Mouse (Mus musculus): ENCODE measurements around the gene Lat2. TPM values are rescaled to one million over a fixed set of nuclear protein-coding genes. Genes with fewer than 3 reads are reported as not detected.

Gene Lat2
- total RNA-seq, 2 experiments from 2014 or later, result 1.8 to 3.9 TPM

DNA sequence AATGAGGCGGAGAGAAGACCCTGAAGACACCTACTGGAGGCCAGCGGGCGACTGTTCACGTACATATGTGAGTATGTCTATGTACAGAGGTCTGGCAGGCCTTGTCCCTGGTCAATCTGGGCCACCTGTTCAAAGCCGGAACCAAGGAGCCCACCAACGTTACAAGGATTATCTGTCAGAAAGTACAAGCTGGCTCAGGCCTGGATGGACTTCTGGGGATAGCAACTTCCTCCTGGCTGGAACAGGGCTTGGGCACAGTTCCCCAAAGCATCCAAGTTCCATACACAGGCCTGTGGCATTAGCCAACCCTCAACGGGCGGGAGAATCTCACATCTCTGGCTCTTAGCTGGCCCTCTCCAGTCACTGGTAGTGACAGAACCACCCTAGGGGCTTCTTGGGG lies 529 bp downstream of the Lat2 start:
- DNase-seq (ENCODE audit: low spot score in 2 of 2), result no peak

DNA sequence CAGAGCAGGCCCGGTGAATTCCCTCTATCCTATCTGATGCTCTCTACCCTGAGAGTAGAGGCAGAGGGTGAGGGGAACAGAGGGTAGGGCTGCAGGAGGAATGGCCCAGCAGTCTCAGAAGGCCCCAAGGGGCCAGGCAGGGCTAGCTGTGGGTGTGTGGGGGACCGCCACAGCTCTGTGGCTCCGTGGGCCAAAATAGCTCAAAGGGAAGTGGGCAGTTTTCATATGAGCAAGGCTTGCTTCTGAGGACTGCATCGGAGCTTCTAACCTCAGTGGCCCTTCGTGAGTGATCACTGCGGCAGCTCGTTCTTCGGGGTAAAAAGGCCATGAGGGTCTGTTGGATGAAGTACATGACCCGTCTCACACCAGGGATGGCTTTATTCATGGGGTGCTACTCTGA lies 1.1 kb downstream of the Lat2 start:
- no peak for DNase-seq (ENCODE audit: low spot score in 2 of 2)

DNA sequence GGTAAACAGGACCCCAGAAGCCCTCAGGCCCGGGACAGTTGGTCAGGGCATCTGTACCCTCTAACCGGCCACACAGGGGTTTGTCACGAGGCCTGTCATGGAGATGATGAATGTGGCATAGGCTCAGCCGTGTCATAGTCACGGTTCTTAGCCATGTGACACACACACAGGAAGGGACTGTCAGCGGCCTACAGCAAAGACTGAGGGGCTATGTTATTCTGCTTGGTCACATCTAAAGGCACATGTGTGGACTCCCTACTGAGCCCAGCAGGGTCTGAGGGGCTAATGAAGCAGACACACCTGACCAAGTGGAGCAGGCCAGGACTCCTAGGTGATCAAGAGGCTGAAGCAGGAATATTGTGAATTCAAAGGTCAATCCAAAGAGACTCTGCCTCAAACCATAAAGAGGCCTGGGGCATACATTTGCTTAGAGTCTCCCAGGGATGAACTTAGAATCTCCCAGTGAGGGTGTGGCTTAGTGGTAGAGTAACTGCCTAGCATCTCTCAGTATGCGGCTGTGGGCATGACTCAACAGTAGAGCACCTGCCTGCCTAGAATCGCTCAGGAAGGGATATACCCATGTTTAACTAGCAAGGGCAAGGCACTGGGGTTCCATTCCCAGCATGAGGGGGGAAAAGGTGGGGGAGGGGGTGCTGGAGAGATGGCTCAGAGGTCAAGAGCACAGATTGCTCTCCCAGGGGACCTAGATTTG lies 2.9 kb downstream of the Lat2 start:
- DNase-seq (ENCODE audit: low spot score in 2 of 2), result no peak

DNA sequence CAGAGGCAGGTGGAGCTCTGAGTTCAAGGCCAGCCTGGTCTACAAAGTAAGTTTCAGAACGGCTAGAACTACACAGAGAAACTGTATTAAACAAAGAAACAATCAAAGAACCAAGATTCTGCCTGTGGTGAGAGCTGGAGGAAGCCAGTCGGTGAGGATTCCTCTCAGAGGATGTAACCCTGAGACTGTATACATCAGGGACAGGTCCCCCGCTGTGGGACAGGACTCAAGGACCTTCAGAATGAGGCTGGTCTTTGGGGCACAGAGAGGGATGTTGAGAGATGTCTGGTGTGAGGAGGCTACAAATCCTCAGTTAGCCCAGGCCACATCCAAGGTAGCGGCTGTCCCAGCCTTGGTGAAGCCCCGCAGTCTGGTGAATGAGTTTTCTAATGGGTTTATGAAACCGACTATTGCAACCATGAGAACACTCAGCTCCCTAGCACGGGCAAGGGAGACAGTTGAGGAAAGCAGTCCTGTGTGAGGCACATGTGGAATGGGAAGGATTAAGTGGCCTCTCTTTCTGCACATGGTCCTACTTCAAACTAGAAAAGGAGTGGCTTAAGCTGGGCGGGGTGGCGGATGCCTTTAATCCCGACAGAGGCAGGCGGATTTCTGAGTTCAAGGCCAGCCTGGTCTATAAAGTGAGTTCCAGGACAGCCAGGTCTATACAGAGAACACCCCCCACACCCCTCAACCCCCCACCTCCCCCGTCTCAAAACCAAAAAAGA lies 4.7 kb downstream of the Lat2 start:
- DNase-seq (ENCODE audit: low spot score in 2 of 2), result no peak

DNA sequence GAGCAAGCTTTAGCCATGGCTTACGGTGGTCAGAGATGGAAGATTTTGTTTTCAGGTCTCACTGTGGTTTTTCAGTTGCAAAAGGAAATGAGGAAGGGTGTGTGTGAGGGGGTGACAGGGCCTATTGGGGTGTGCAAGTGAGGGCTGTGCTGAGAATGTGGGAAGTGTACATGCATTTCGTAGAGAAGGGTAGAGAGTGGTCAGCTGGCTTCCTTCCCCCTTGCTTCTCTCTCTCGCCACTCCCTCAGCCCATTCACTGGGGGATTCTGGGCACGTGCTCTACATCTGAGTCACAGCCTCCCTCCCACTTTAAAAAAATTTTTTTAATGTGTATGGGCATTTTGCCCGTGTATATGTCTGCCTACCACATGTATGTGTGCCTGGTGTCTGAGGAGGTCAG lies 7.7 kb downstream of the Lat2 start:
- DNase-seq (ENCODE audit: low spot score in 2 of 2), result no peak

DNA sequence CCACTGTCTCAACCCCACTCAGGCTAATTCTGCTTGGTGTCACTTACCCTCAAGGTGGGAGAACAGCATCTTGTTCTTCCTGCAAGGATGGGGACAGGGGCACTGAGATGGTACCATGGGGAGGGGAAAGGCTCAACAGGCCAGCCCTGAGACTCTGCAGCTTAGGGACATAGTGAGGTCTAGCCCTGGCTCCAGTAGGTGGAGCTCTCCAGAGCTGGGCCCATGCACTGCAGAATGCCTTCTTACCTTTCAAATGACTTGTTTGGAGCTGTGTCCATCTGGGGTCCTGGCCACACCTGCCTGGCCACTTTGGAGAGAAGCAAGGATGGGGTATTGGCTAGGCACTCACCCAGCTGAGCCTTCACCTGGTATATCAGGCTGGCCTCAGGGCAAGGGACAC lies 8.5 kb downstream of the Lat2 start:
- no peak for DNase-seq (ENCODE audit: low spot score in 2 of 2)

DNA sequence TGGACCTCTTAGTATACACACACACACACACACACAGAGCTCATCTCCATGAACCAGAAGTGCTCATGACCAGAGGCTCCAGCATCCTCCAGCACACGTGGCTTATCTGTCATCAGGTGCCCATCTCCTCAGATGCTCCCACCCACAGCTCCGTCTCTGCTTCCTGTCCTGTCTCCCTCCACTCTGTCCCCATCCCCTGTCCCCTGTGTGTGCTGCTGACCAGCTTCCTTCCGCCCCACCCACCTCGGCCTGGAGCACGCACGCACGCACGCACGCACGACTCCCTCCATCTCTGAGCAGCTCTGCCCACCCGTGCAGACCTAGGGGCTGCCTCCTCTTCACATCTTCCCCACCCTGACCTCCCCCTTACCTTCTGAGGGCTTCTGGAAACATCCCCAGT lies 10.4 kb downstream of the Lat2 start:
- no peak for DNase-seq (ENCODE audit: low spot score in 2 of 2)

DNA sequence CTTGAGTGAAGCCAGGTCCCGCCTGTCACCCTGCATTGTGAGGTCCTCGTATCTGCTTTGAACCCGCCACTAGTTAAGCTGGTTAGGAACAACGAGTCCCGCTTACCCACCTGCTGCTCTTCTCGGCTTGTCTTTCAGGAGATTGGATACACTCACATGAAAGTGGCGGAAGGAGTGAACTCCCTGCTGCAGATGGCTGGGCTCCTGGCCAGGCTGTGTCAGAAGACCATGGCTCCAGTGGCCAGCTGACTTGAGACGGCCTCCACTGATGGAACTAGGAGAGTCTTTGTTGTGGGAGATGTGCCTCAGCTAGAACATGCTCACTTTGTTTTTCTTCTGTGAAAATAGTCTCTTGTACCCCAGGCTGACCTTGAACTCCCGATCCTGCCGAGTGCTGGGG lies 17.1 kb downstream of the Lat2 start:
- DNase-seq (ENCODE audit: low spot score in 2 of 2), result no peak

DNA sequence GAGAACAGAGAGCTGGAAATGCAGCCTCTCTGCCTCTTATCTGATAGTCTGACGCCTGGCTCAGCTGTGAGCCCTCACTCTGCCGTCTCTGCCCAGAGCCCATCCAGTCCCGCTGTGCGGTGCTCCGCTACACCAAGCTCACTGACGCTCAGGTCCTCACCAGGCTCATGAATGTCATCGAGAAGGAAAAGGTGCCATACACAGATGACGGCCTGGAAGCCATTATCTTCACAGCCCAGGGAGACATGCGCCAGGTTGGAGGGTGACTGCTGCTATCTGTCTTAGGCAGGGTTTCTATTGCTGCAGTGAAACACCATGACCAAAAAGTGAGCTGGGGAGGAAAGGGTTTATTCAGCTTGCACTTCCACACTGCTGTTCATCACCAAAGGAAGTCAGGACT lies 21.7 kb downstream of the Lat2 start:
- DNase-seq (ENCODE audit: low spot score in 2 of 2), result no peak

DNA sequence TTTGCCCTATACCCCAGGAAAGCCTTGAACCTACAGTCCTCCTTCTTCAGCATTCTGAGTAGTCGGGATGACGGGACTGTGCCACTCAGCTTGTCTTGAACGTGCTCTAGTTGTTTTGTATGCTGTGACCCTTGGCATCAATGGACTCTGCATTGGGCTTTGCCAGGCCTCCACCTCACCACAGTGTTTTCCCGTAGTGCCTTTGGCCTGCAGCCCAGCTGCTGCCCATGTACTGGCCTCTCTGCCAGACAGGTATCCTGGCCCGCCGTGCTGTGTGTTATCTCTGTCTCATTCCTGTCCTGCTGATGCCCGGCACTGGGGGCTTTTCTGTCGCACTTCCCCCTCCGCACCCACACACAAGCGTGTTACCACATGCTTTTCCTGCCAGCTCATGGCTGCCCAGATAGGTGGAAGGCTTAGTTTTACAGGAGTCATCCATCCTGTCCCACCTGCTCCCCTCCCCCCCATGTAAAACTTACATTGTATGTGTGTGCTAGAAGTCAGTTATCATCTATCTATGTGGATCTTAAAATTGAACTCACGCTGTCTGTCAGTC lies 22.7 kb downstream of the Lat2 start:
- DNase-seq (ENCODE audit: low spot score in 2 of 2), result no peak

DNA sequence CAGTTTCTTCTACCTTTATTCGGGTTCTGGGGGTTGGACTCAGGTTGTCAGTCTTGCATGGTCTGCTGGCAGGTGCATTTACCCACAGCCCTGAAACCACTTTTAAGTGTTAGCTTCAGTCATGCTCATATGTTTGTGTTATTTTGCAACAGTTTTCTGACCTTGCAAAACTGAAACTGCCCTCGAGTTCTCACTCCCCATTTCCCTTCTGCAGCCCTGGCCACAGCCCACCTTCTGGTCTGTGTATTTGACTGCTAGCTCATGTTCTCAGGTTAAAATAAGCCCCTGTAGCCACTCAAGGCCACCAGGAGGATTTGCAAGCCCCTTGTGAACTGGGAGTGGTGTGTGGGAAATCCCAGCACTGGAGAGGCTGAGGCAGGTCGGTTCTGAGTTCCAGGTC lies 24.9 kb downstream of the Lat2 start:
- no peak for DNase-seq (ENCODE audit: low spot score in 2 of 2)

DNA sequence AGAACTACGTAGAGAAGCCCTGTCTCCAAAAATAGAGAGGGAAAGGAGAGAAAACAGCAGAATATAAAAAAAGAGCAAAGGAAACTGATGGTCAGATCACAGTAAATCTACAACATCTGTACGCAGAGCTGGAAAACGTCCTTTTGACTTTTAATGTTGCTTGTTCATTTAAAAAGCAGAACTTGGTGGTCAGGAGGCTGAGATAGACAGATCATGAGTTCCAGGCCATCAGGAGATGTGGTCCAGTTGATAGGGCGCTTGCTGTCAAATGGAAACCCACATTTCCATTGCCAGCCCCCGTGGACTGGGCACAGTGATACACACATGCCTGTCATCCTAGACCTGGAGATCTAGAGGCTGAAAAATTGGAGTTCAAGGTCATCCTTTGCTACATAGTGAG lies 30.0 kb downstream of the Lat2 start:
- no peak for DNase-seq (ENCODE audit: low spot score in 2 of 2)

DNA sequence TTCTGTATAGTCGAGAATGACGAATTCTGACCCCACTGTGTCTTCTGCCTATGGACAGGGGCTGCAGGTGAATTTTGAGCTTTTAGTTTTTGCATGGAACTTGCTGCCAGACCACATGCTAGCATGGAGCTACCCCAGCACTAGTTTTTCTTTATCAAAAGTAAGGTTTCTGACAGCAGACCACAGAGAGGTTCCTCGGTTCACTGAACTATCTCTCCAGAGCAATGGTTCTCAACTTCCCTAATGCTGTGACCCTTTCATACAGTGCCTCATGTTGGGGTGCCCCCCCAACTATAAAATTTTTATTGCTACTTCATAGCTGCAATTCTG lies 31.0 kb downstream of the Lat2 start:
- no peak for DNase-seq (ENCODE audit: low spot score in 2 of 2)

DNA sequence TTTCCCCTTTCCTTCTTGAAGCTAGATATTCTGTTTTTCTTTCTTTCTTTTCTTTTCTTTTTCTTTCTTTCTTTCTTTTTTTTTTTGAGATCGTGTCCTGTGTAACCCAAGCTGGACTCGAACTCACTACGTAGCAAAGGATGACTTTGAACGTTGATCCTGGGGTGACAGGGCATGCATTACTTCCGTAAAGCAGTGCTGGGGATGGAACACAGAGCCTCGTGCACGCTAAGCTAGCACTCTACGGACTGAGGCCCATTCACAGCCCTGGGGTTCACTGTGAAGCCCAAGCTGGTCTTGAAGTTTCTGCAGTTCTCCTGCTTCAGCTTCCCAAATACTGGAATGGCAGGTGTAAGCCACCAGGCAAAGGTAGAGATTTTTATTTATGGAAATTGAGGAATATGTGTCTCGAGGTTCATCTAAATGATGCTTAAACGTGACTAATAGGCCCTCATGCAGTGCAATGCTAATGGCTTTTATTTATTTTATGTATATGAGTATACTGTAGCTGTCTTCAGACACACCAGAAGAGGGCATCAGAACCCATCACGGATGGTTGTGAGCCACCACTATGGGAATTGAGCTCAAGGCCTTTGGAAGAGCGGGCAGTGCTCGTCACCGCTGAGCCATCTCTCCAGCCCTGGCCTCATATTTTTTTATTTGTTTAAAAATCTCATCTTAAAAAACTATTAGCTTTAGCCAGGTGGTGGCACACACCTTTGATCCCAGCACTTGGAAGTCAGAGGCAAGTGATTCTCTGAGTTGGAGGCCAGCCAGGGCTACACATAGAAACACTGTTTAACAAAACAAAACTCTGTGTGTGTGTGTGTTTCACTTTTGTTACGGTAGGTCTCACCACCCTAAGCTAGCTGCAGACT lies 31.6 kb downstream of the Lat2 start:
- no peak for DNase-seq (ENCODE audit: low spot score in 2 of 2)

DNA sequence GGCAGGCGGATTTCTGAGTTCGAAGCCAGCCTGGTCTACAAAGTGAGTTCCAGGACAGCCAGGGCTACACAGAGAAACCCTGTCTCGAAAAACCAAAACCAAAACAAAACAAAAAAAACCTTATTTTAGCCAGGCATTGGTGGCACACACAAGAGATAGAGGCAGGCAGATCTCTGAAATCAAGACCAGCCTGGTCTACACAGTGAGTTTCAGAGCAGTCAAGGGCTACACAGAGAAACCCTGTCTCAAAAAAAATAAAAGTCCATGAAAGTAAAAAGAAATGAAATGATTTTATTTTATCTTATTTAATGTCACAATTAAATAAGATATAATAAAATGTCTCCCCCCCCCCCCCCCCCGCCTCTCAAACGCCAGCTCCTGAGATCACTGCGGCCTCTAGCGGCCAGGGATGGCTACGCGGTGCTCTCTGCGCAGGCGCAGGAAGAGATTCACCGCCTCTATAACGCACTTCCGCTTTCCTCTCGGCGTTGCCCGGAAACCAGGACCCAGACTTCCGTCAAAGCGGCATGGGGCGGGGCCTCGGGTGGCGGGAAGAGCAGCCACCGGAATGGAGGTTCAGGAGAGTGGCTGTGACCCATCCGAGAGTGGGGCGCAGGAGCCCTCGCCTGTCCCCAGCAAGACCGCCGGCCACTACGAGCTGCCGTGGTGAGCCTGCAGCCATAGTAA lies 32.5 kb downstream of the Lat2 start:
- DNase-seq (ENCODE audit: low spot score in 2 of 2), result peak; percentile 94 to 98

DNA sequence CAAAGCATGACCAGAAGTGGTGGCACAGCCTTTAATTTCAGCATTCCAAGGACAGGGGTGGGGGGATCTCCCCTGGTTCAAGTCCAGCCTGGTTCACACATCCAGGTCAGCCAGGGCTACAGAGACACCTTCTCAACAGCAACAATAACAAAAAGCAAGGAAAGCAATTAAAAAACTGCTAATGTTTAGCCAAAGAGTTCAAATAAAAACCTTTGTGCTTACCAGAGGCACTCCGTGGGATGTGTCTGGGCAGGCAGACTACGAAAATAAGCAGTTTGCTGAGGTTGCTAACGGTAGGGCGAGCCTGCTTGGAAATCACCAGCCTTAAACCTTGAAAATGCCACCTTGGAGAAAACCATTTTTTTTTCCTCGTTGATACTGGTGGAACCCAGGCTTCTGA lies 33.7 kb downstream of the Lat2 start, which contains the start of gene Rfc2:
TSS of gene Rfc2 (plus strand) at position 221 of the 400 bp plus-strand sequence.
- no peak for DNase-seq (ENCODE audit: low spot score in 2 of 2)

DNA sequence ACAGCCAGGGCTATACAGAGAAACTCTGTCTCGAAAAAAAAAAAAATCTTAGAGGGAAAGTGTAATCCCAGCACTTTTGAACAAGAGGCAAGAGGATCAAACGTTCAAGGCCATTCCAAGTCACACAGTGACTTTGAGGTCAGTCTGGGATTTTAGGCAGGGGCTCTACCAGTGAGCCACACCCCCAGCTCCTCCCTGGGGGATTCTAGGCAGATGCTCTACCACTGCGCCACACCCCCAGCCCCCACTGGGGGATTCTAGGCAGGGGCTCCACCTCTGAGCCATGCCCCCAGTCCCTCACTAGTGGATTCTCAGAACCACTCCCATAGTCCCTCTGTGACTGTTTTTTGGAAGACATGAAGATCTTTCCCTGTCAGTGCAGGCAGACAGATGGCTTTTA lies 35.7 kb downstream of the Lat2 start:
- DNase-seq (ENCODE audit: low spot score in 2 of 2), result no peak

DNA sequence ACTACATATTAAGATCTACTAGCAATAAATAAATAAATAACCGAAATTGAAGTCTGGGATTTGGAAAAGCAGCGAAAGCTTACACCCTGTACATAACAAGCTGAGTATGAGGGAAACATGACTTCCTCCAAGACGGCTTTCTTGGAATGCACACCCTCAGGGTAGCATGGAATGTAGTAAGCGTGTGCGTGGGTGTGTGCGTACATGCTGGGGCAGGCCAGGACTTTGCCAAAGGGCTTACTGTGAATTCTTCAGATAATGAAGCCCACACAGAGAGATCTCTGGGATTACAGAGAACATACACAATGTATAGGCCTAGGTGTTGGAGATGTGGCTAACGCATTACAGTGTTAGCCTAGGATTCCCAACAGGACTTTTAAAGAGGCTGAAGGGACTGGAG lies 37.3 kb downstream of the Lat2 start:
- DNase-seq (ENCODE audit: low spot score in 2 of 2), result no peak

DNA sequence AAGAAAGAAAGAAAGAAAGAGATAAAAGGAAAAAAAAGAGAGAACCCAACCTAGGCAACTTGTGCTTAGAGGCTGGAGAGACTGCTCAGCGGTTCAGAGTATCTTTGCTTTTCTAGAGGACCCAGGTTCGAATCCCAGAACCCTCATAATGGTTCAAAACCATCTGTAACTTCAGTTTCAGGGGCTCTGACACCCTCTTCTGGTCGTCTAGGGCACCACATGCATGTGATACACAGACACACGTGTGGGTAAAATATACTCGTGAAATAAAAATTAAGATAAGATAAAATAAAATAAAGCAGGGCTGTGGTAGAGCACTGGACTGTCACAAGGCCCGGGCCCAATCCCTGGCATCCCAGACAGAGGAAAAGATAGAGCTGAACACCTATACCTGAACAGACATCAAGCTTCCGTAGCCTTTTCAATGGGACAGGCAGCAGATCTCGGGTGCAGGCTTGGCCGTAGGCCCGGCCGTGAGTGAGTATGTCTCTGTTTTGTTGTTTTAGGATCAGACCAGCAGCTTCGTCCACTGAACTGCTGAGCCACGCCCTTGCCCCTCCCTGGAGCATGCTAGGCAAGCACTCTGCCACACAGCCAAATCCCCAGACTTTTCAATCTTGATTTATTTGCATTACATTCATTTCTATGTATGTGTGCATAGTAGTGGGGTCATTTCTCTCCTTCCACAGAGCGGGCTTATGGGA lies 38.2 kb downstream of the Lat2 start:
- no peak for DNase-seq (ENCODE audit: low spot score in 2 of 2)

DNA sequence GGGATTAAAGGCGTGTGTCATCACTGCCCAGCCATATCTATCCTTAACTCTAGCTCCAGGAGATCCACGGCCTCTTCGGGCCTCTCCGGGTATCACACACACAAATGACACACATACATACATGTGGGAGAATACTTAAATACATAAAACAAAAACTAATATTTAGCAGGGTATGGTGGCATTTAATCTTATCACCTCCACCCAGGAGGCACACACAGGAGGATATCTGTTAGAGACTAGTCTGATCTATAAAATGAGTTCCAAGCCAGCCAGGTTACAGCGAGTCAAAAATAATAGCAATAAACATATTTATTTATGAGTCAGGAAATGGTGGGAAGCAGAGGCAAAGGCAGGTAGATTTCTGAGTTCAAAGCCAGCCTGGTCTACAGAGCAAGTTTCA lies 39.0 kb downstream of the Lat2 start:
- DNase-seq (ENCODE audit: low spot score in 2 of 2), result no peak
